Mouse (Mus musculus) lung, postnatal 0 days (tissue): ENCODE results near the gene Efcab9.

Source experiments
- CTCF ChIP-seq: IDR thresholded peaks from 2 replicates; pipeline ENCODE4 v1.5.1; 2016; ENCODE audit warnings: antibody characterized with exemption, mild to moderate bottlenecking
- EP300 ChIP-seq: IDR thresholded peaks from 2 replicates; pipeline ENCODE4 v1.6.1; 2016; ENCODE audit warnings: antibody characterized with exemption, mild to moderate bottlenecking, control low read depth

- TF ChIP-seq CTCF, result no peak
- no peak for TF ChIP-seq EP300
These were observed 3.8 kb upstream of the Efcab9 start for GRCm38 (mm10) chr11:32535646-32536045.
